25 mouse cellular contexts compared by ENCODE assay signal in the genomic region with DNA sequence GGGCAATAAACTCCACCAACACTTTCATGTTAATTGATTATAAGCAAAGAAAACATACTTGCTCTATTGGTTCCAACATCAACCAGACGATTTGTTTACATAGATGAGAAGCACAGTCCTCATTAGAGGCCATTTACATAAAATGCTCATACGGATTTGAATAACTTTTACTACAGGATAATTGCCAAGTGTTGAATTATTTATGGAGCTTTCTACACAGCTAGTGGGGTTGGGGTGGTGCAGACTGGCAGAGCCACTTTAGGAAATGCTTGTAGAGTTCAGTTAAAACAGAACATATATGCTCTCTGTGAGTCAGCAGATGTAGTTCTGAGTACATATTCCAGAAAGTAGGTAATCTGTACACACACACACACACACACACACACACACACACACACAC.
DNase-seq lines count a peak whose midpoint lies in the region; ATAC-seq and TF ChIP-seq lines count a peak whose summit lies in the region.
"Had no signal": no experiment of that assay in that cellular context is flagged by ENCODE, and none has a peak within 500 bp of the region (broad histone marks: within the 10 kb centered on the region; RNA-seq: fewer than 3 reads in every experiment).

No protein-coding gene starts in this region.

- 0 out of 2 replicates have a peak, but pooled peaks cover 3% of the 10 kb centered on the region for H3K4me1 ChIP-seq in forebrain, embryonic 15.5 days
- no peaks in the 10 kb centered on the region for H3K4me1 ChIP-seq in forebrain, embryonic 11.5 days (replicated peaks; ENCODE audit: control insufficient read depth, insufficient read depth, low read length)
- no peaks in the 10 kb centered on the region for H3K4me1 ChIP-seq in midbrain, embryonic 14.5 days (ENCODE audit: control insufficient read depth, insufficient read depth, low read length)
- no peaks in the 10 kb centered on the region for H3K4me1 ChIP-seq in midbrain, embryonic 10.5 days
- H3K4me1 ChIP-seq in stomach, postnatal 0 days (replicated peaks; ENCODE audit: control insufficient read depth, insufficient read depth), result no peaks in the 10 kb centered on the region
- H3K4me1 ChIP-seq: embryonic facial prominence, embryonic 10.5 days; hindbrain, embryonic 13.5 days had no signal

- H3K9me3 ChIP-seq in forebrain, embryonic 15.5 days, result no peaks in the 10 kb centered on the region
- no peaks in the 10 kb centered on the region for H3K9me3 ChIP-seq in forebrain, embryonic 11.5 days (ENCODE audit: control insufficient read depth, low read length)
- H3K9me3 ChIP-seq in midbrain, embryonic 14.5 days (ENCODE audit: control insufficient read depth, low read length), result no peaks in the 10 kb centered on the region
- no peaks in the 10 kb centered on the region for H3K9me3 ChIP-seq in midbrain, embryonic 10.5 days (replicated peaks)
- no peaks in the 10 kb centered on the region for H3K9me3 ChIP-seq in stomach, postnatal 0 days (ENCODE audit: control insufficient read depth, low read length)
- H3K9me3 ChIP-seq: embryonic facial prominence, embryonic 10.5 days; embryonic facial prominence, embryonic 13.5 days; hindbrain, embryonic 13.5 days had no signal

- no peak for TF ChIP-seq POLR2A in brain, embryonic 14.5 days (IDR thresholded peaks at IDR 0.05; ENCODE audit: borderline replicate concordance, extremely low read depth, insufficient read depth, insufficient read length, poor library complexity, severe bottlenecking)

- H3K27me3 ChIP-seq in forebrain, embryonic 15.5 days, result no peaks in the 10 kb centered on the region
- no peaks in the 10 kb centered on the region for H3K27me3 ChIP-seq in forebrain, embryonic 11.5 days (ENCODE audit: control insufficient read depth, insufficient read depth, low read length)
- H3K27me3 ChIP-seq in midbrain, embryonic 14.5 days (ENCODE audit: control insufficient read depth, insufficient read depth, low read length), result no peaks in the 10 kb centered on the region
- no peaks in the 10 kb centered on the region for H3K27me3 ChIP-seq in midbrain, embryonic 10.5 days (ENCODE audit: low read depth, poor library complexity, severe bottlenecking)
- no peaks in the 10 kb centered on the region for H3K27me3 ChIP-seq in stomach, postnatal 0 days (ENCODE audit: control insufficient read depth, insufficient read depth, low read length)
- H3K27me3 ChIP-seq: embryonic facial prominence, embryonic 13.5 days; hindbrain, embryonic 13.5 days had no signal

- TF ChIP-seq CTCF in brain, embryonic 14.5 days (IDR thresholded peaks at IDR 0.05; ENCODE audit: borderline replicate concordance, extremely low read depth, insufficient read depth, insufficient read length), result no peak
- no peak for TF ChIP-seq CTCF in stomach, postnatal 0 days (IDR thresholded peaks at IDR 0.05; ENCODE audit: low read depth)

- no peak overlapping the region for H3K9ac ChIP-seq in forebrain, embryonic 15.5 days (replicated peaks)
- H3K9ac ChIP-seq in forebrain, embryonic 11.5 days (ENCODE audit: low read length), result no peak overlapping the region
- no peak overlapping the region for H3K9ac ChIP-seq in midbrain, embryonic 14.5 days (replicated peaks; ENCODE audit: low read length)
- H3K9ac ChIP-seq in stomach, postnatal 0 days (ENCODE audit: low read length), result no peak overlapping the region
- H3K9ac ChIP-seq: embryonic facial prominence, embryonic 13.5 days; hindbrain, embryonic 13.5 days had no signal

- DNase-seq in forebrain, embryonic 11.5 days (ENCODE audit: low spot score), result no peak
- DNase-seq in midbrain, embryonic 14.5 days, result peak; percentile 50
- no peak for DNase-seq in midbrain, embryonic 10.5 days (ENCODE audit: low spot score)
- DNase-seq in brain, embryonic 14.5 days (ENCODE audit: low read depth), result peak; percentile 70
- no peak for DNase-seq in stomach, postnatal 0 days (ENCODE audit: low spot score)
- DNase-seq: adrenal gland, adult 2 months; adrenal gland, postnatal 14 days; cerebellum, adult 11-12 months; cerebellum, adult 8-10 months; cerebellum, postnatal 10 days; cerebellum, postnatal 36 days; embryo, embryonic 11 days; gastrocnemius, adult 2 months; gastrocnemius, postnatal 14 days; heart, adult 11 months had no signal

- no peak for TF ChIP-seq EP300 in stomach, postnatal 0 days (optimal IDR thresholded peaks at IDR 0.05)

- peak; percentile 72 for ATAC-seq in forebrain, embryonic 15.5 days (replicated peaks)
- ATAC-seq in forebrain, embryonic 11.5 days (replicated peaks; ENCODE audit: low FRiP score), result no peak
- ATAC-seq in midbrain, embryonic 14.5 days (ENCODE audit: low FRiP score, low TSS enrichment), result no peak
- ATAC-seq in stomach, postnatal 0 days (ENCODE audit: low FRiP score, low TSS enrichment), result no peak
- ATAC-seq: CD4-positive, CD25-positive, alpha-beta regulatory T cell, adult 4 months; hindbrain, postnatal 0 days; inflammation-experienced regulatory T-cells, adult 6 months; intestine, embryonic 16.5 days had no signal

- H3K36me3 ChIP-seq in forebrain, embryonic 15.5 days, result no peaks in the 10 kb centered on the region
- no peaks in the 10 kb centered on the region for H3K36me3 ChIP-seq in forebrain, embryonic 11.5 days (ENCODE audit: control insufficient read depth, insufficient read depth, low read length)
- H3K36me3 ChIP-seq in midbrain, embryonic 14.5 days (ENCODE audit: control insufficient read depth, insufficient read depth, low read length), result no peaks in the 10 kb centered on the region
- no peaks in the 10 kb centered on the region for H3K36me3 ChIP-seq in midbrain, embryonic 10.5 days
- H3K36me3 ChIP-seq in stomach, postnatal 0 days (ENCODE audit: control insufficient read depth, insufficient read depth, low read length), result no peaks in the 10 kb centered on the region
- H3K36me3 ChIP-seq: embryonic facial prominence, embryonic 10.5 days; embryonic facial prominence, embryonic 13.5 days; hindbrain, embryonic 13.5 days had no signal

- 17% methylated on average over 2 of the region's 2 CpGs for WGBS in forebrain, embryonic 15.5 days
- 66% methylated on average over 2 of the region's 2 CpGs for WGBS in forebrain, embryonic 11.5 days
- 68% methylated on average over 2 of the region's 2 CpGs for WGBS in midbrain, embryonic 14.5 days
- WGBS in midbrain, embryonic 10.5 days, result 91% methylated on average over 2 of the region's 2 CpGs
- 58% methylated on average over 2 of the region's 2 CpGs for WGBS in stomach, postnatal 0 days

- no peak overlapping the region for H3K27ac ChIP-seq in forebrain, embryonic 15.5 days (replicated peaks)
- no peak overlapping the region for H3K27ac ChIP-seq in forebrain, embryonic 11.5 days (ENCODE audit: low read depth, low read length)
- no peak overlapping the region for H3K27ac ChIP-seq in midbrain, embryonic 14.5 days (replicated peaks; ENCODE audit: low read depth, low read length)
- H3K27ac ChIP-seq in midbrain, embryonic 10.5 days (replicated peaks), result no peak overlapping the region
- no peak overlapping the region for H3K27ac ChIP-seq in stomach, postnatal 0 days (replicated peaks)
- H3K27ac ChIP-seq: embryonic facial prominence, embryonic 10.5 days; embryonic facial prominence, embryonic 13.5 days; gastrocnemius, adult 2 months; hindbrain, embryonic 13.5 days; hindbrain, postnatal 0 days had no signal

- no peak overlapping the region for H3K4me2 ChIP-seq in forebrain, embryonic 15.5 days (replicated peaks)
- no peak overlapping the region for H3K4me2 ChIP-seq in forebrain, embryonic 11.5 days (ENCODE audit: low read depth, low read length, severe bottlenecking)
- H3K4me2 ChIP-seq in midbrain, embryonic 14.5 days (ENCODE audit: low read length), result no peak overlapping the region
- H3K4me2 ChIP-seq in stomach, postnatal 0 days (replicated peaks; ENCODE audit: low read depth), result no peak overlapping the region
- H3K4me2 ChIP-seq: embryonic facial prominence, embryonic 13.5 days; heart, embryonic 11.5 days; hindbrain, embryonic 13.5 days had no signal

- no peak overlapping the region for H3K4me3 ChIP-seq in forebrain, embryonic 15.5 days
- no peak overlapping the region for H3K4me3 ChIP-seq in forebrain, embryonic 11.5 days (ENCODE audit: low read depth, low read length)
- H3K4me3 ChIP-seq in midbrain, embryonic 14.5 days (replicated peaks; ENCODE audit: low read depth, low read length), result no peak overlapping the region
- H3K4me3 ChIP-seq in midbrain, embryonic 10.5 days, result no peak overlapping the region
- H3K4me3 ChIP-seq in stomach, postnatal 0 days (ENCODE audit: low read depth, low read length), result no peak overlapping the region
- H3K4me3 ChIP-seq: embryonic facial prominence, embryonic 10.5 days; embryonic facial prominence, embryonic 13.5 days; erythroblast, embryonic 14.5 days; gastrocnemius, adult 2 months; hindbrain, embryonic 13.5 days had no signal

Comparison
In these comparisons a context has a peak if more than half of its experiments do, and no peak if none do; other contexts are left out.
1. DNase-seq: peak in midbrain, embryonic 14.5 days (single experiment) and brain, embryonic 14.5 days (single experiment); none in forebrain, embryonic 11.5 days (single experiment), midbrain, embryonic 10.5 days (single experiment) and stomach, postnatal 0 days (single experiment).